Mouse (Mus musculus) olfactory bulb, adult 2 months (tissue): ENCODE measurements at regions not wholly inside any gene's neighbourhood (a gene's known extent, or its start where the extent isn't known, plus 50 kb on each side); places are given as distances from the start of the nearest gene placed in this dataset.
"Not testable (repeated sequence)": the region's sequence is repeated elsewhere in the genome, so short reads cannot be mapped to it uniquely, and the experiment has no call there.

ENCODE experiments used
- CTCF ChIP-seq: fragments of 200-500 bp; IDR thresholded peaks from 2 replicates; pipeline ENCODE4 v1.5.1; 2012; ENCODE audit warnings: low read depth, mild to moderate bottlenecking, low read length, moderate library complexity; ENCODE audit not compliant: insufficient read depth
- POLR2A ChIP-seq: fragments of 200-500 bp; IDR thresholded peaks from 2 replicates; pipeline ENCODE4 v1.6.1; 2012; ENCODE audit warnings: mild to moderate bottlenecking, low read depth, low read length, moderate library complexity; ENCODE audit not compliant: insufficient read depth

GRCm38 (mm10) chrX:50490477-50490967, 62.2 kb upstream of the Olfr1324 start:
- TF ChIP-seq POLR2A, CTCF: not testable (repeated sequence)
